Mouse (Mus musculus): Measurements from ENCODE around the gene Rbm34. TPM values are rescaled to one million over a fixed set of nuclear protein-coding genes. Genes with fewer than 3 reads are reported as not detected.
A peak's percentile ranks its signal among the peaks of the same experiment; 100 is the strongest.

The Rbm34 gene
- polyA plus RNA-seq, 1 experiment from 2014 or later, result 38.5 TPM

DNA sequence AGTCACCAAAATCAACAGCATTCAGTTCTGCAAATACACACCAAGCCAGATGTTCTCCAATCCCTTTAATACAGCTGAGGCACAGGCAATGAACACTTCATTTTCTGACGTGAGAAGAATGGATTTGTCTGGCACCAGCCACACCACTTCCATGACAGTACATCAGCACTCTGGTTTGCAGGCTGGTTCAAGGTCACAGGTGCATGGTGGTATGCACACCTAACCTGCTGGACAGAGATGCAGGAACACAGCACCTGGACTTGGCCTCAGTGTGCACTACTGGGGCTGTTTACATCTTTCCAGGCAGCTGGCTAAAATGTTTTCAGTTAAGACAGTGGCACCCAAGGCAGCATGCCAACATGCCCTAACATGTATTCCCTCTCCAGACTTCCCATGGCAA lies 38.2 kb downstream of the Rbm34 start:
- no peaks in the 10 kb centered on the region for H3K4me1 ChIP-seq (ENCODE audit: control insufficient read depth, insufficient read depth, low read length)
- no peak overlapping the region for H3K4me2 ChIP-seq (ENCODE audit: low read depth, low read length)
- ATAC-seq (replicated peaks; ENCODE audit: insufficient number of reproducible peaks, low FRiP score, low TSS enrichment, low read depth) (no peak), DNase-seq (ENCODE audit: low spot score) (no peak)
- H3K27me3 ChIP-seq (ENCODE audit: control insufficient read depth, insufficient read depth, low read length), result no peaks in the 10 kb centered on the region
- H3K36me3 ChIP-seq (replicated peaks; ENCODE audit: control insufficient read depth, insufficient read depth, low read depth, low read length), result peaks cover 26% of the 10 kb centered on the region
- H3K4me3 ChIP-seq (ENCODE audit: low read depth, low read length), result no peak overlapping the region
- H3K9ac ChIP-seq (replicated peaks; ENCODE audit: low read length), result no peak overlapping the region
- H3K27ac ChIP-seq (replicated peaks; ENCODE audit: low read depth, low read length), result no peak overlapping the region
- no peaks in the 10 kb centered on the region for H3K9me3 ChIP-seq (replicated peaks; ENCODE audit: control insufficient read depth, low read length)
- WGBS, result 69% methylated on average over 1 of the region's 1 CpGs

- no peak overlapping the region for H3K27ac ChIP-seq (replicated peaks; ENCODE audit: low read depth, low read length)
These were observed 38.6 kb downstream of the Rbm34 start for GRCm38 (mm10) chr8:126932249-126932648.

DNA sequence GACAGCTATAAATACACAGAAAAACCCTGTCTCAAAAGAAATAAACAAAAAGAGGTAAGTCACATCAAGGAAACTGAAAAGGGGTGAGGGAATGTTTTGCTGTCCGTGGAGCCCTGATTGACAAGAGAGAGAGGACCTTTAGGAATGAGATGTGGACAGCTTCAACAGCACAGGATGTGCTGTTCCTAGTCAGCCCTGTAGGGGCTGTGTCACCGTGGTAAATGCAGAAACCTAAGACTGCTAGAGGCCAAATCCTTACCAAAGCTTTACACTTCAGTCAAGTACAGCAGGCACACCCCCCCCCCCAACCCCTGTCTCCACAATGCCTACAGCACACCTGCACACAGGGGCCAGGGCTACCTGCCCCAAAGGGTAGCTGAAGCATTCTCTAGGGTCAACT lies 39.2 kb downstream of the Rbm34 start:
- no peak overlapping the region for H3K4me2 ChIP-seq (ENCODE audit: low read depth, low read length)
- H3K27me3 ChIP-seq (ENCODE audit: control insufficient read depth, insufficient read depth, low read length), result no peaks in the 10 kb centered on the region
- H3K9ac ChIP-seq (replicated peaks; ENCODE audit: low read length), result no peak overlapping the region
- 40% methylated on average over 2 of the region's 2 CpGs for WGBS
- peaks cover 18% of the 10 kb centered on the region for H3K36me3 ChIP-seq (replicated peaks; ENCODE audit: control insufficient read depth, insufficient read depth, low read depth, low read length)
- ATAC-seq (replicated peaks; ENCODE audit: insufficient number of reproducible peaks, low FRiP score, low TSS enrichment, low read depth), result no peak
- no peaks in the 10 kb centered on the region for H3K9me3 ChIP-seq (replicated peaks; ENCODE audit: control insufficient read depth, low read length)
- H3K4me3 ChIP-seq (ENCODE audit: low read depth, low read length), result no peak overlapping the region
- no peak overlapping the region for H3K27ac ChIP-seq (replicated peaks; ENCODE audit: low read depth, low read length)
- no peaks in the 10 kb centered on the region for H3K4me1 ChIP-seq (ENCODE audit: control insufficient read depth, insufficient read depth, low read length)
- DNase-seq (ENCODE audit: low spot score), result no peak

More at GRCm38 (mm10) chr8:126932249-126932648, 38.6 kb downstream of the Rbm34 start:
- Histone ChIP-seq H3K9me3 (replicated peaks; ENCODE audit: control insufficient read depth, low read length) (no peaks in the 10 kb centered on the region), H3K4me3 (ENCODE audit: low read depth, low read length) (no peak overlapping the region), H3K27me3 (ENCODE audit: control insufficient read depth, insufficient read depth, low read length) (no peaks in the 10 kb centered on the region), H3K9ac (replicated peaks; ENCODE audit: low read length) (no peak overlapping the region), H3K4me2 (ENCODE audit: low read depth, low read length) (no peak overlapping the region), H3K4me1 (ENCODE audit: control insufficient read depth, insufficient read depth, low read length) (no peaks in the 10 kb centered on the region), H3K36me3 (replicated peaks; ENCODE audit: control insufficient read depth, insufficient read depth, low read depth, low read length) (peaks cover 22% of the 10 kb centered on the region)
- no peak for DNase-seq (ENCODE audit: low spot score)
- no peak for ATAC-seq (replicated peaks; ENCODE audit: insufficient number of reproducible peaks, low FRiP score, low TSS enrichment, low read depth)
- WGBS, result 91% methylated on average over 1 of the region's 1 CpGs

DNA sequence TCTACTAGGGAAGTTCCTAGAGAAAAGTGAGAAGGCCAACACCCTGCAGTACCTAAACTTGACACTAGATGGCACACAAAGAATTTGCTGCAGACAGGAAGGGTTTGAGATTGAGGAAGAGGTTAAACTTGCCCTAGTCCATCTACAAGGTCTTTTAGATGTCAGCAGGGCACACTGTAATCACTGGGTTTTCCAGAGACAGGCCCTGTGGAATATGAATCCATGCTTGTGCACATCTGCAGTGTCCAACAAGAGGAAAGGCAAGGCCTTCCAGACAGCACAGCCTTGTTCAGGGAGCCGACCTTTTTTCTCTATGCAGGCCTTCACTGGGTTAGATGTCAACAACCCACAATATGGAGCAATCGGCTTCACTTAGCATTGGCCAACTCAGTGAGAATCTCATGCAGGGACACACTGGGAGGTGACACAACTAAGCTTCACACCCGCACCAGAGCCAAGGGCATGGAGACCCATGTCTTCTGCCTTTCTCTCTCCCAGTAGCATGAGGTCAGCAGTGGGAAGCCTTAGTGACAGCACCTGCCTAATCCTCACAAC lies 41.2 kb downstream of the Rbm34 start:
- DNase-seq (ENCODE audit: low spot score) (peak; percentile 82), ATAC-seq (replicated peaks; ENCODE audit: insufficient number of reproducible peaks, low FRiP score, low TSS enrichment, low read depth) (no peak)
- no peaks in the 10 kb centered on the region for H3K27me3 ChIP-seq (ENCODE audit: control insufficient read depth, insufficient read depth, low read length)
- 81% methylated on average over 3 of the region's 3 CpGs for WGBS
- H3K27ac ChIP-seq (replicated peaks; ENCODE audit: low read depth, low read length), result no peak overlapping the region
- no peak overlapping the region for H3K4me2 ChIP-seq (ENCODE audit: low read depth, low read length)
- H3K4me1 ChIP-seq (ENCODE audit: control insufficient read depth, insufficient read depth, low read length), result no peaks in the 10 kb centered on the region
- H3K36me3 ChIP-seq (replicated peaks; ENCODE audit: control insufficient read depth, insufficient read depth, low read depth, low read length), result peaks cover 6% of the 10 kb centered on the region
- no peak overlapping the region for H3K9ac ChIP-seq (replicated peaks; ENCODE audit: low read length)
- H3K4me3 ChIP-seq (ENCODE audit: low read depth, low read length), result no peak overlapping the region
- H3K9me3 ChIP-seq (replicated peaks; ENCODE audit: control insufficient read depth, low read length), result no peaks in the 10 kb centered on the region

GRCm38 (mm10) chr8:126928755-126929505 lies 41.9 kb downstream of the Rbm34 start:
- ATAC-seq (replicated peaks; ENCODE audit: insufficient number of reproducible peaks, low FRiP score, low TSS enrichment, low read depth), result no peak
- H3K4me2 ChIP-seq (ENCODE audit: low read depth, low read length), result no peak overlapping the region
- no peaks in the 10 kb centered on the region for H3K27me3 ChIP-seq (ENCODE audit: control insufficient read depth, insufficient read depth, low read length)
- no peaks in the 10 kb centered on the region for H3K4me1 ChIP-seq (ENCODE audit: control insufficient read depth, insufficient read depth, low read length)
- DNase-seq (ENCODE audit: low spot score), result no peak
- no peak overlapping the region for H3K4me3 ChIP-seq (ENCODE audit: low read depth, low read length)
- no peak overlapping the region for H3K27ac ChIP-seq (replicated peaks; ENCODE audit: low read depth, low read length)
- no peaks in the 10 kb centered on the region for H3K9me3 ChIP-seq (replicated peaks; ENCODE audit: control insufficient read depth, low read length)
- H3K36me3 ChIP-seq (replicated peaks; ENCODE audit: control insufficient read depth, insufficient read depth, low read depth, low read length), result peaks cover 6% of the 10 kb centered on the region
- H3K9ac ChIP-seq (replicated peaks; ENCODE audit: low read length), result no peak overlapping the region
- WGBS, result 91% methylated on average over 10 of the region's 10 CpGs

GRCm38 (mm10) chr8:126928028-126928427 lies 42.8 kb downstream of the Rbm34 start:
- Histone ChIP-seq H3K9ac (replicated peaks; ENCODE audit: low read length) (no peak overlapping the region), H3K4me3 (ENCODE audit: low read depth, low read length) (no peak overlapping the region), H3K9me3 (replicated peaks; ENCODE audit: control insufficient read depth, low read length) (no peaks in the 10 kb centered on the region), H3K4me1 (ENCODE audit: control insufficient read depth, insufficient read depth, low read length) (no peaks in the 10 kb centered on the region), H3K4me2 (ENCODE audit: low read depth, low read length) (no peak overlapping the region), H3K36me3 (replicated peaks; ENCODE audit: control insufficient read depth, insufficient read depth, low read depth, low read length) (no peaks in the 10 kb centered on the region), H3K27me3 (ENCODE audit: control insufficient read depth, insufficient read depth, low read length) (no peaks in the 10 kb centered on the region), H3K27ac (replicated peaks; ENCODE audit: low read depth, low read length) (no peak overlapping the region)
- no peak for ATAC-seq (replicated peaks; ENCODE audit: insufficient number of reproducible peaks, low FRiP score, low TSS enrichment, low read depth)
- no peak for DNase-seq (ENCODE audit: low spot score)

DNA sequence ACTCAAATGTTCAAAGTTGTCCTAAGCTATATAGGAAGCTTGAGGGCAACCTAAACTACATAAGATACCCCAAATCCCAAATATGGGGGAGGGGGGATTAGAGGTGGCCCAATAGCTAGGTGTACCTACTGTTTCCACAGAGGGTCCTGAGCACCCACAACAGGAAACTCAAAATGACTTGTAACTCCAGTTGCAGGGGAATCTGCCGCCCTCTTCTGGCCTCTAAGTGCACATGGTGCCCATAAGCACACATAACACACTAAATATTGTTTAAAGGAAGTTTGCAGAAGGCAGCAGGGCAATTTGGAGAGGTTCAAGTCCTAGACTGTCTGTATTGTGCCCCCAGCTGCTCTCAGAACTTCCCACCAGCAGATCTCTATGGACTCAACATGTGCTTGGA lies 43.8 kb downstream of the Rbm34 start:
- no peaks in the 10 kb centered on the region for H3K27me3 ChIP-seq (ENCODE audit: control insufficient read depth, insufficient read depth, low read length)
- WGBS, result 39% methylated on average over 1 of the region's 1 CpGs
- ATAC-seq (replicated peaks; ENCODE audit: insufficient number of reproducible peaks, low FRiP score, low TSS enrichment, low read depth), result no peak
- no peaks in the 10 kb centered on the region for H3K36me3 ChIP-seq (replicated peaks; ENCODE audit: control insufficient read depth, insufficient read depth, low read depth, low read length)
- H3K27ac ChIP-seq (replicated peaks; ENCODE audit: low read depth, low read length), result no peak overlapping the region
- H3K9me3 ChIP-seq (replicated peaks; ENCODE audit: control insufficient read depth, low read length), result no peaks in the 10 kb centered on the region
- no peaks in the 10 kb centered on the region for H3K4me1 ChIP-seq (ENCODE audit: control insufficient read depth, insufficient read depth, low read length)
- DNase-seq (ENCODE audit: low spot score), result peak; percentile 32
- H3K4me2 ChIP-seq (ENCODE audit: low read depth, low read length), result no peak overlapping the region
- H3K9ac ChIP-seq (replicated peaks; ENCODE audit: low read length), result no peak overlapping the region
- H3K4me3 ChIP-seq (ENCODE audit: low read depth, low read length), result no peak overlapping the region

DNA sequence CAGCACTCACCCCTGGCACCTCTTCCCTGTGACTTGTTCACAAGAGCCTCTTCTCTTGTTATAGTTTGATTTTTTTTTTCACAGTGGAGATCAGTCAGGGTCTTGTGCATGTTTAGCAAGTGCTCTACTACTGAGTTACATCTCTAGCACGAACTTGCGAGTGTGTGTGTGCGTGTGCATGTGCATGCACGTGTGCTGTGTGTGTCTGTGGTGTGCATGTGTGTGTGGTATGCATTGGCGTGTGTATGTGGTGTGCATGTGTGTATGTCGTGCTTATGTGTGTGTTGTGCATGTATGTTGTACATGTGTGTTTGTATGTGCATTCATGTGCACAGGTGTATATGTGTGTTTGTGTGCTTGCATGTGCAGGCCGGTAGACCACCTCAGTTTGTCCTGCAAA lies 47.9 kb downstream of the Rbm34 start:
- Histone ChIP-seq H3K9me3 (replicated peaks; ENCODE audit: control insufficient read depth, low read length) (no peaks in the 10 kb centered on the region), H3K4me1 (ENCODE audit: control insufficient read depth, insufficient read depth, low read length) (no peaks in the 10 kb centered on the region), H3K36me3 (replicated peaks; ENCODE audit: control insufficient read depth, insufficient read depth, low read depth, low read length) (no peaks in the 10 kb centered on the region), H3K27me3 (ENCODE audit: control insufficient read depth, insufficient read depth, low read length) (no peaks in the 10 kb centered on the region), H3K27ac (replicated peaks; ENCODE audit: low read depth, low read length) (no peak overlapping the region), H3K9ac (replicated peaks; ENCODE audit: low read length) (no peak overlapping the region), H3K4me3 (ENCODE audit: low read depth, low read length) (no peak overlapping the region), H3K4me2 (ENCODE audit: low read depth, low read length) (no peak overlapping the region)
- 95% methylated on average over 7 of the region's 7 CpGs for WGBS
- DNase-seq (ENCODE audit: low spot score) (no peak), ATAC-seq (replicated peaks; ENCODE audit: insufficient number of reproducible peaks, low FRiP score, low TSS enrichment, low read depth) (no peak)
